Mouse (Mus musculus): ENCODE data around the gene Tbc1d2.
"Not testable (repeated sequence)": the region's sequence is repeated elsewhere in the genome, so short reads cannot be mapped to it uniquely, and the experiment has no call there.

Tbc1d2 gene

GRCm38 (mm10) chr4:46642924-46643675 lies 6.9 kb downstream of the Tbc1d2 start:
- DNase-seq (ENCODE audit: low read depth), result no peak

DNA sequence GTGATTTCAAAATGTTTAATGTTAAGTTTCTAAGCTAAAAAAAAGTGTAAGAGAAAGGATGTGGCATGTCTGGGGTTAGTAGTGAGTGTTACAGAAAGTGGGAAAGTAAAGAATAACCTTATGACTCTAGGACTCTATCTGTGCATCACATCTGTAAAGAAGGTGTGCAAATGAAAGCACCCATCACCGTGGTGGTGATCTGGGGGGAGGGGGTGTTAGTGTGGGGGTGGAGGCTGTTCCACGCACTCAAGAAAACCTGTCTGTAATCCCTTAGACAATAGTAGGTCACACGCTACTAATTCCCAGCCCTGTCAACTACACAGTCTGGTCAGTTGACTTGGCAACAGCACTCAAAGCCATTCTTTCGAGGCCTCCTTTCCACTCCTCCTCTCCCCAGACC lies 8.7 kb downstream of the Tbc1d2 start:
- DNase-seq (ENCODE audit: low read depth), result no peak

DNA sequence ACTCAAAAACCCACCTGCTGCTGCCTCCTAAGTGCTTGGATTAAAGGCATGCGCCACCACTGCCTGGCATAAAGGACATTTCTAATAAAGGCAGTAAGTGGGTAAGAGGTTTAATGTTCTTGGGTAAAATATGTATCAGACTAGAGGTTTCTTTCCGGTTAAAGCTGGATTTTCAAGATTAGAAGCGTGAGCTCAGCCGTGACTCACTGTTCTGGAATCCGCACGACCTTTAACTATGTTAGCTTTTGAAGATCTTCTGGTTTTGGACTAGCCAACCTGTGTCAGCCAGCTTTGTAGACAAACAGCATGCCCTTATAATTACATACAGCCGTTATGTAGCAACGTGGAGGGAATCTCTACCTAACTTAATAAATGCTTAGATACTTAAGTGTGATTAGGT lies 10.1 kb downstream of the Tbc1d2 start:
- DNase-seq (ENCODE audit: low read depth), result no peak

GRCm38 (mm10) chr4:46637250-46637649 lies 12.8 kb downstream of the Tbc1d2 start:
- not testable (repeated sequence) for DNase-seq (ENCODE audit: low read depth)

GRCm38 (mm10) chr4:46635702-46636430 lies 14.1 kb downstream of the Tbc1d2 start:
- no peak for DNase-seq (ENCODE audit: low read depth)

DNA sequence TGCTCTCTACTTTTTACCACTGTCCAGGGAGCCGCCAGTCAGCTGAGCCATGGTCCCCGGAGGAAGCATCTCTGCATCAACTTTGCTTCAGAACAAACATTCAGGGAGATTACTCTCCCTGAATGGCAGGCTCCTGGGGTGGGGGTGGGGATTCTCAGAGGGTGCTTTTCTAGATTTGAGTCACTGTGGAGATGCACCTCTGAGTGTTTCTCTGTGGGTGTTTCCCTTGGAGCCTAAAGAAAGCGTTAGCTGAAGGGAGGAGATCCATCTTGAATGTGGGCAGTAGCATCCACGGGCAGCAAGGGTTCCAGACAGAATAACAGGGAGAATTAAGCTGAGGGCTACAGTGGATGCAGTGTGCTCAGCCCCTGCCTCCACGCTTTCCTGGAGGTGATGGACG lies 15.1 kb downstream of the Tbc1d2 start:
- no peak for DNase-seq (ENCODE audit: low read depth)

DNA sequence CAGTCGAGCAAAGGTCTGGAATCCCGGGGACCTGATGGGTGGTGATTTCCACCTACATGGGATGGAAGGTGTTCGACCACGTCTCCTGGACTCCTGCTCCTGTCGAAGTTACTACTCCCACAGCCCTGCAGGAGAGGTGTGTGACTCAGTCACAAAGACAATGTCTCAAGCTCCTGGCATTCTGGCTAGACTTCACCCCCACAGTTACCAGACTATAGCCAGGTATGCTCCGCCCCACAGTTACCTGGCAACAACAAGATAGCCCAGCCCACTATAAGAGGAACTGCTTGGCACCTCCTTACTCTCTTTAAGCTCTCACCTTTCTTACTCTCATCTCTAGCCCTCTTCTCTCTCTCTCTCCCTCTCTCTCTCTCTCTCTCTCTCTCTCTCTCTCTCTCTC lies 16.4 kb downstream of the Tbc1d2 start:
- not testable (repeated sequence) for DNase-seq (ENCODE audit: low read depth)

DNA sequence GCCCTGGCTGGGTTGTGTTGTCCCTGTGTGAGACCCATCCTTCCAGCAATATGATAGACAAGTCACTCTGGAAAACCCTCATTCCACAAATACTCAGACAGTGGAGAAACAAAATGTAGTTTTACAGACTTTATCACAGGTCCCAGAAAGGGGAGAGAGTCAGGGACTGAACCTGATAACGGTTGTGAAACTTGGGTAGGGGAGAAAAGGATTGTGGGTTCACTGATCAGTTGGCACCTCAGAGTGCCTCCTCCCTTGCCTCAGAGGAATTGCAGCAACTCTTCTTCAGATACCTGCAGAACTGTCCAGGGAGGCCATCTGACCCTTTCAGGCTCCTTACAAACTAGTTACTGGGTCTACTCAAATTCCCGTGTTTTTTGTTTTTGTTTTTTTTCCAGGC lies 17.5 kb downstream of the Tbc1d2 start:
- peak; percentile 48 for DNase-seq (ENCODE audit: low read depth)

DNA sequence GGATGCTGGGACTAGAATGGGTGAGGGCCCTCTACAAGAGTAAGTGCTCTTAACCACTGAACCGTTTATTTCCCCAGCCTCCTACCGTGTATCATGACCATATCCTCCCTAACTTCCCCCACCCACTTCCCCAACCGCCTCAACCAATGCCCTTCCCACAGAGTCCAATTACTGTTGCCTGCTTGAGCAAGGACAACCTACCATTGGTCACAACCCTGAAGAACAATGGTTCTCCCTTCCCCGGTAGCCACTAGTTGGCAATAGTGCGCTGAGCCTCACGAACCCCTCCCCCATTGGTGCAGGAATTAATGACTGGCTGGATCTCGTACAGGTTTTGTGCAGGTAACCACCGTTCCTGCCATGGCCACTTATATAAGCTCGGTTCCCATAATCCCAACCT lies 19.6 kb downstream of the Tbc1d2 start:
- DNase-seq (ENCODE audit: low read depth), result no peak

DNA sequence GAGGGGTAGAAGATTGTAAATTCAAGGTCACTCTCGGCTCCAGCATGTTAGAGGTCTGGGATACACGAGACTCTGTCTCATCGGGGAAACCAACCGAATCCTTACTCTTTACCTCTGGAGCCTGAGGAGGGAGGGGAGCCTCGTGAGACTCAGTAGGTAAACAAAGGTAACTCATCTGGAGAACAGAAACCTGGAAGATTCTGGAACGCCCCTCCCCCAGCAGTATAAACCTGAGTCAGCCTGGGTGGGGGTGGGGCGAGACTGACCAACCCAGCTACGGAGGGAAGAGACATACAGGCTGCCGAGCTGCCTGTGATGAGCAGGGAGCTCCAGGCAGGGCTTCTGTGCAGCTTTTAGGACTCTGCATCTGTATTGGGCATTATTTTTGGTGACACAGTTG lies 21.1 kb downstream of the Tbc1d2 start:
- DNase-seq (ENCODE audit: low read depth), result no peak

GRCm38 (mm10) chr4:46628081-46628480 lies 21.9 kb downstream of the Tbc1d2 start:
- DNase-seq (ENCODE audit: low read depth), result no peak

DNA sequence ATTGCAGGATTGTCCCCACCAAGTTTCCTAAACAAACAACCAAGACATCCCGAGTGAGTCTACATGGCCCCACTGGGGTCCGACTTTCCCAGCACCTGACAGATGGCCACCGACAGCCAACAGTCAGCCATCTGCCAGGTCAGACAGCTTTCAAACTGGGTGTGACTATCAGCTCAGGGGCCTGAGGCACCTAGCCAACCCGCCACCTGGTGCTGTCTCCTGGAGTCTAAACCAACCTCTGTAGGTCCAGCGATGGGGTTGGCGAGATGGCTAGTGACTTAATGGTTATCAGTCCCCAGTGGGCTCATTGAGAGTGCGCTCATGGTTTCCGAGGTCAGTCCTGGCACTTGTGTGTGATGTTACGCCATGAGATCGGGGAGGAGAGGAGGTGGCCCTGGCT lies 24.9 kb downstream of the Tbc1d2 start:
- no peak for DNase-seq (ENCODE audit: low read depth)

DNA sequence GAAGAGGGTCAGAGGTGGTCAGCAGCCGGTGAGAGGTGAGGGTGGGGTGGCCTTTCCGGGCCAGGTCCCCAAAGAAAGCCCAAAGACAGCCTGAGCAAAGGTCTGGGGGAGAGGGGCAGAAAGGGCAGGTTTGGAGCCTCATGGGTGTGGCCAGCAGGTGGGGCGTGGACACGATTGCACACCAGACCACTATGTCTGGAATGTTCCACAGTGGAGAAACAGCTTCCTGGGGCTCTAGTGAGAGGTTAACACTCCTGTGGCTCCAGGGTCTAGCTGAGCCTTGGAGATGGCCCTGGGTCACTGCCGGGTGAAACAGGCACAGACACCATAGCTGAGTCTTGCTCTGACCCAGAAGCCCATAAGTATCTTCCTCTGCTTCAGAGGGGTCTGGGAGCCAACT lies 27.0 kb downstream of the Tbc1d2 start:
- DNase-seq (ENCODE audit: low read depth), result no peak

DNA sequence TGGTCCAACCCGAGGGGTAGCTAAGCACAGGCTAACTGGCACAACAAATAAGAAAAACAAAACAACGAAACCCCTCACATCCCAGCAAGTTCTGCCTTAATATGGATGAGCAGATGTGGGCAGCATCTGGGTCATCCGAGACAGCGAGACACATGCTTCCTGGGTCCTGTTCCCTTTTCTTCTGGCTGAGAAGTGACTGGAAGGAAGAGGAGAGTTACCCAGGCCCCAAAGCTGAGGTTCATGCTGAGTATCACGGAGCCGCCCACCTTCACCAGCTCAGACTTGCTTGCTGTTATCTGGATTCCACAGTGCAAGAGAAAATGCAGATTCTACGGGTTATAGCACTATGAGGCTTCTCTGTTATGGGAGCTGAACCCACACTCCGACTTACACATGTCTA lies 29.1 kb downstream of the Tbc1d2 start:
- DNase-seq (ENCODE audit: low read depth), result no peak

GRCm38 (mm10) chr4:46620330-46620729 lies 29.7 kb downstream of the Tbc1d2 start:
- no peak for DNase-seq (ENCODE audit: low read depth)

DNA sequence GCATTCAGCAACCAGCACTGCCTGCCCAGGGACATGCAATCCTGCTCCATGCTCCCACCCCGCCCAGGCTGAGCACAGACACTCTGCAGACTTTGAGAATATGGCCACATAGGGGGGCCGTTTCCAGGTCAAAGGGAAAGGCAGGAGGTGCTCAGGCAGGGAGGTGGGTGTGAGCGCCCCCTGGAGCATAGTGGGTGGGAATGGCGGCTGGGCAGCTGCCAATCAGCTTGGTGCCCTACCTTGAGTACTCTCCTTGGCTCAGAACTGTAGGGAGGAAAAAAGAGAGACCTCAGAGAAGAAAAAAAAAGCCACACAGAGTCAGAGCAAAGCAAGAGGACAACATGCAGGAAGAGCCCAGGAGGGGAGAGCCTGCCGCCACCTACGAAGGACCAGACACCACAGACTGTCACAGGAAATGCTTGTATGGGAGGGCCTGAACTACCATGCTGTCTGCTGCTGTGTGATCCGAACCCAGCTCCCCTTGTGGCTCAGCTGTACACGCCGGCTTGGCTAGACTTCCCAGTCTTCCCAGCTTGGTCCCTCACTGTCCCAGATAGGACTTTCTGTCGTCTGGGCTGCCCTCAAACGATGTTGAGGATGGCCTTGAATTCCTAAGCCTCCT lies 31.7 kb downstream of the Tbc1d2 start:
- no peak for DNase-seq (ENCODE audit: low read depth)

GRCm38 (mm10) chr4:46617408-46617807 lies 32.6 kb downstream of the Tbc1d2 start:
- DNase-seq (ENCODE audit: low read depth), result no peak

GRCm38 (mm10) chr4:46614641-46615040 lies 35.4 kb downstream of the Tbc1d2 start:
- DNase-seq (ENCODE audit: low read depth), result no peak

GRCm38 (mm10) chr4:46613618-46614017 lies 36.4 kb downstream of the Tbc1d2 start:
- no peak for DNase-seq (ENCODE audit: low read depth)

DNA sequence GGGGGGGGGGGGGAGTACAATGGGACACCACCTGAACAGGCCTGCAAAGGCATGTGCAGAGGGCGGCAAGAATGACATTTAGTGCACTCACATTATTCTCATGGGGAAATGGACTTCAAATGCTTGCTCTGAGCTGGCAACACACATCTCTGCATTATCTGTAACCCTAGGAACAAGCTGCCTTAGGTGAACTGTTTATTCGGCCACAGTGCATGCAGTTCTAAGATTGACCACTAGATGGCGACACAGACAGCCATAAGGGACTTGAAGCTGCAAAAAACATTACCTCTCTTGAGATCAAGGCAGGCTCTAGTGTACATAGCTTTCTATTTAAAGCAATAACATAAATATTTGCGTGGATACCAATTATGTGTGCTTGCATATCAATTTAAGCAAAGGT lies 38.8 kb downstream of the Tbc1d2 start:
- peak; percentile 81 for DNase-seq (ENCODE audit: low read depth)

- DNase-seq (ENCODE audit: low read depth), result no peak
Observed at GRCm38 (mm10) chr4:46607601-46608000, 42.4 kb downstream of the Tbc1d2 start.

- DNase-seq (ENCODE audit: low read depth), result no peak
Observed at GRCm38 (mm10) chr4:46605451-46605850, 44.6 kb downstream of the Tbc1d2 start.

DNA sequence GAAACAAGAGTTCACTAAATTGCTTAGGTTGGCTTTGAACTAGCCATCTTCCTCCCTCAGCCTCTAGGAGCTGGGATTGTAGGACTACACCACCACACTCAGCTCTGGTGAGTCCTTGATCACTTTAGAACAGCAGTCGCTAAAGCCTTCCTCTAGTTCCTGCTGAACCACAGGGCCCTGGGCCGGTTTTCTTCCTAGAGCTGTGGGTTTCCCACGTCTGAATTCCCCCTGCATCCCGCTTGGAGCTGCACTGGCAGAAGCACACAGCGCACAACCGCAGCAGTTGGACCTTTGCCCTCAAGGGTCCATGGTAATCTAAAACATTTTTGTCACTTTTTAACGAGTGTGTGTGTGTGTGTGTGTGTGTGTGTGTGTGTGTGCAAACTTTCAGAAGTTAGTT lies 47.3 kb downstream of the Tbc1d2 start:
- no peak for DNase-seq (ENCODE audit: low read depth)

All from c-Kit-positive CD71-positive TER-119-negative erythroid progenitor cells, embryonic 14.5 days (primary cell).